In the genomic region with DNA sequence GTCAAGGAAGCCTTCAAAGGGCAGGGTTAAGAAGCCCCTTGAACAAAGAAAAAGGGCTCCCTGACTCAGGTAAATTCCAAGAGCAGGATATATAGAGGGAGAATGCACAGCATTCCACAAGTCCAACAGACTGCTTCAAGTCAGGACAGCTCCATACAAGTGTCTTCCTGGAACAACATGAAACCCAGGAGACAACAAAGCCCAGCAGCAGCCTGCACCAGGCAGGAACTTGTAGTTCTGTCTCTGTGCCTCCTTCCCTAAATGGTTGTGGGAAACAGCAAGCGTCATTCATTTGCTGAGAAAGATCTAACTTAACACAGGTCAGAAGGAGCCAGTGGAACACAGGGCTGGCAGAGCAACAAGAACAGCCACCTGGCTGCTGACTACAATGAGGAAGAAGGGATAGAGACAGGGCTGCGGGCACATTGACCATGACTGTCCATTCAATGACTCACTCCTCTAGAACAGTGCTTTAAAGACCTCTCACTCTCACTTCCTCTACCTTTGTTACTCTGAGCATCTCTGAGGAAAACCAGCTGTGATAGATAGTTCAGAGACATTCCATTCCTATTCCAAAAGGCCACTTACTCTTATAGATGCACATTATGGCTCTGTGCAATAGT, we compare ENCODE assay signal across 18 mouse cellular contexts. TPM values are rescaled to one million over a fixed set of nuclear protein-coding genes. Genes with fewer than 3 reads are reported as not detected.
DNase-seq lines count a peak whose midpoint lies in the region; ATAC-seq and TF ChIP-seq lines count a peak whose summit lies in the region.
"Had no signal": no experiment of that assay in that cellular context is flagged by ENCODE, and none has a peak within 500 bp of the region (broad histone marks: within the 10 kb centered on the region; RNA-seq: fewer than 3 reads in every experiment).

No protein-coding gene starts in this region.

- no peak for TF ChIP-seq POLR2A in cerebellum, adult 2 months (IDR thresholded peaks at IDR 0.05; ENCODE audit: borderline replicate concordance, insufficient read depth, low read length)

- no peak for TF ChIP-seq EP300 in liver, postnatal 0 days (IDR thresholded peaks at IDR 0.05; ENCODE audit: low read depth)
- TF ChIP-seq EP300 in stomach, postnatal 0 days (optimal IDR thresholded peaks at IDR 0.05) = no peak

- H3K27me3 ChIP-seq in cerebellum, adult 2 months (ENCODE audit: control insufficient read depth, insufficient read depth, low read length) = no peaks in the 10 kb centered on the region
- no peaks in the 10 kb centered on the region for H3K27me3 ChIP-seq in liver, embryonic 13.5 days
- H3K27me3 ChIP-seq in liver, postnatal 0 days (ENCODE audit: insufficient read depth, low read length) = no peaks in the 10 kb centered on the region
- no peaks in the 10 kb centered on the region for H3K27me3 ChIP-seq in stomach, postnatal 0 days (ENCODE audit: control insufficient read depth, insufficient read depth, low read length)
- H3K27me3 ChIP-seq: embryonic facial prominence, embryonic 12.5 days; liver, embryonic 15.5 days had no signal

- peaks cover 11% of the 10 kb centered on the region; the same call in 1 of the 2 replicates for H3K4me1 ChIP-seq in cerebellum, adult 2 months (ENCODE audit: control insufficient read depth, insufficient read depth, low read length)
- H3K4me1 ChIP-seq in liver, embryonic 13.5 days (replicated peaks) = peaks cover 15% of the 10 kb centered on the region
- peaks cover 20% of the 10 kb centered on the region for H3K4me1 ChIP-seq in liver, postnatal 0 days (ENCODE audit: insufficient read depth)
- H3K4me1 ChIP-seq in stomach, postnatal 0 days (replicated peaks; ENCODE audit: control insufficient read depth, insufficient read depth) = no peaks in the 10 kb centered on the region
- H3K4me1 ChIP-seq: embryonic facial prominence, embryonic 12.5 days; hindbrain, embryonic 10.5 days had no signal

- no peak for ATAC-seq in liver, embryonic 13.5 days (ENCODE audit: low read depth)
- ATAC-seq in liver, postnatal 0 days = no peak
- ATAC-seq in stomach, postnatal 0 days (ENCODE audit: low FRiP score, low TSS enrichment) = 0 out of 2 replicates have a peak, but pooled peaks have one; percentile 18
- ATAC-seq: forebrain, postnatal 0 days; hindbrain, postnatal 0 days; intestine, postnatal 0 days; lung, postnatal 0 days had no signal

- peak in 1 of 2 experiments; percentile 53 for DNase-seq in cerebellum, adult 2 months
- DNase-seq in cerebellum, postnatal 10 days = no peak
- no peak for DNase-seq in liver, embryonic 13.5 days
- DNase-seq in liver, postnatal 0 days = no peak
- DNase-seq in fat pad, adult 2 months (ENCODE audit: extremely low read depth, low read depth, low spot score) = peak; percentile 34
- DNase-seq in stomach, postnatal 0 days (ENCODE audit: low spot score) = no peak
- DNase-seq in ovary, adult 18-20 months (ENCODE audit: low spot score) = no peak
- DNase-seq in left cerebral cortex, postnatal 10 days (ENCODE audit: extremely low spot score in 1 of 2, low spot score in 2 of 2) = no peak
- DNase-seq: adrenal gland, postnatal 36 days; forebrain, postnatal 0 days; thymus, postnatal 36 days had no signal

- TF ChIP-seq CTCF in cerebellum, adult 2 months (IDR thresholded peaks at IDR 0.05; ENCODE audit: borderline replicate concordance, insufficient read depth, low read depth, low read length) = 0 out of 2 replicates have a peak, but pooled peaks have one; percentile 11
- TF ChIP-seq CTCF in liver, postnatal 0 days (IDR thresholded peaks at IDR 0.05; ENCODE audit: low read depth) = no peak
- TF ChIP-seq CTCF in stomach, postnatal 0 days (IDR thresholded peaks at IDR 0.05; ENCODE audit: low read depth) = no peak

- intact Hi-C loops in left cerebral cortex, postnatal 10 days (cut with DNase I) = no loop called here

- no peak overlapping the region for H3K4me3 ChIP-seq in cerebellum, adult 2 months (replicated peaks; ENCODE audit: insufficient read depth, low read depth, low read length)
- no peak overlapping the region for H3K4me3 ChIP-seq in liver, embryonic 13.5 days (replicated peaks)
- no peak overlapping the region for H3K4me3 ChIP-seq in liver, postnatal 0 days (ENCODE audit: low read depth, low read length)
- H3K4me3 ChIP-seq in stomach, postnatal 0 days (ENCODE audit: low read depth, low read length) = no peak overlapping the region
- H3K4me3 ChIP-seq: embryonic facial prominence, embryonic 12.5 days; hindbrain, embryonic 10.5 days; liver, embryonic 15.5 days had no signal

- H3K27ac ChIP-seq in cerebellum, adult 2 months (ENCODE audit: insufficient read depth, low read length) = no peak overlapping the region
- H3K27ac ChIP-seq in liver, embryonic 13.5 days = no peak overlapping the region
- no peak overlapping the region for H3K27ac ChIP-seq in liver, postnatal 0 days (ENCODE audit: low read depth)
- H3K27ac ChIP-seq in stomach, postnatal 0 days (replicated peaks) = no peak overlapping the region
- H3K27ac ChIP-seq: embryonic facial prominence, embryonic 12.5 days; hindbrain, embryonic 10.5 days; hindbrain, postnatal 0 days; kidney, postnatal 0 days; liver, embryonic 15.5 days had no signal

- H3K36me3 ChIP-seq in liver, embryonic 13.5 days = 0 out of 2 replicates have a peak, but pooled peaks cover 3% of the 10 kb centered on the region
- no peaks in the 10 kb centered on the region for H3K36me3 ChIP-seq in liver, postnatal 0 days (replicated peaks; ENCODE audit: insufficient read depth, low read length)
- H3K36me3 ChIP-seq in stomach, postnatal 0 days (ENCODE audit: control insufficient read depth, insufficient read depth, low read length) = no peaks in the 10 kb centered on the region
- H3K36me3 ChIP-seq: embryonic facial prominence, embryonic 12.5 days; liver, embryonic 15.5 days had no signal

- no peak overlapping the region for H3K4me2 ChIP-seq in liver, embryonic 13.5 days
- H3K4me2 ChIP-seq in liver, postnatal 0 days (ENCODE audit: low read depth, low read length) = no peak overlapping the region
- no peak overlapping the region for H3K4me2 ChIP-seq in stomach, postnatal 0 days (replicated peaks; ENCODE audit: low read depth)
- H3K4me2 ChIP-seq: embryonic facial prominence, embryonic 12.5 days; liver, embryonic 15.5 days had no signal

- no peaks in the 10 kb centered on the region for H3K9me3 ChIP-seq in liver, embryonic 13.5 days (replicated peaks)
- H3K9me3 ChIP-seq in liver, postnatal 0 days (ENCODE audit: low read length) = no peaks in the 10 kb centered on the region
- no peaks in the 10 kb centered on the region for H3K9me3 ChIP-seq in stomach, postnatal 0 days (ENCODE audit: control insufficient read depth, low read length)
- H3K9me3 ChIP-seq: embryonic facial prominence, embryonic 12.5 days; hindbrain, embryonic 10.5 days; liver, embryonic 15.5 days had no signal

- 0 out of 2 replicates have a peak overlapping the region, but pooled peaks have one; percentile 7 for H3K9ac ChIP-seq in liver, embryonic 13.5 days
- H3K9ac ChIP-seq in liver, postnatal 0 days (replicated peaks) = no peak overlapping the region
- H3K9ac ChIP-seq in stomach, postnatal 0 days (ENCODE audit: low read length) = no peak overlapping the region
- H3K9ac ChIP-seq: embryonic facial prominence, embryonic 12.5 days; forebrain, postnatal 0 days; liver, embryonic 15.5 days had no signal

- WGBS in cerebellum, adult 2 months = 12% methylated on average over 2 of the region's 2 CpGs
- 27% methylated on average over 2 of the region's 2 CpGs for WGBS in liver, embryonic 13.5 days (ENCODE audit: insufficient replicate concordance)
- WGBS in liver, postnatal 0 days (ENCODE audit: insufficient replicate concordance) = 44% methylated on average over 2 of the region's 2 CpGs
- 63% methylated on average over 2 of the region's 2 CpGs for WGBS in stomach, postnatal 0 days

RNA-seq across cellular contexts. Expression of gene A730071L15Rik, which starts 30.7 kb away (rescaled TPM):
- polyA plus RNA-seq in cerebellum, adult 2 months (2012; rRNA removed) = 0.15 and 0.16 TPM in 2 replicates
- 0.09 and 0.13 TPM in 2 replicates for polyA plus RNA-seq in liver, embryonic 13.5 days (2015; fragmentation: Nextera tagmentation; extraction: Ambion mirVana)
- 0.28 and 0.31 TPM in 2 replicates for polyA plus RNA-seq in liver, postnatal 0 days (2015; fragmentation: Nextera tagmentation; extraction: Ambion mirVana)
- 0.27 and 0.33 TPM in 2 replicates for polyA plus RNA-seq in stomach, postnatal 0 days (2015; fragmentation: Nextera tagmentation; extraction: Ambion mirVana)
- not detected for total RNA-seq in left cerebral cortex, postnatal 10 days (2021)
- total RNA-seq: hindbrain, postnatal 0 days had no signal

RNA-seq across cellular contexts. Expression of gene Nudcd3, which starts 31.1 kb away (rescaled TPM):
- 91.5 and 96.0 TPM in 2 replicates for polyA plus RNA-seq in cerebellum, adult 2 months (2012; rRNA removed)
- 15.9 TPM in 2 replicates for polyA plus RNA-seq in liver, embryonic 13.5 days (2015; fragmentation: Nextera tagmentation; extraction: Ambion mirVana)
- polyA plus RNA-seq in liver, postnatal 0 days (2015; fragmentation: Nextera tagmentation; extraction: Ambion mirVana) = 7.7 and 9.2 TPM in 2 replicates
- polyA plus RNA-seq in stomach, postnatal 0 days (2015; fragmentation: Nextera tagmentation; extraction: Ambion mirVana) = 22.1 and 23.3 TPM in 2 replicates
- 100 to 1,000 TPM; 125 to 131 TPM for total RNA-seq in left cerebral cortex, postnatal 10 days (2021)
